Mouse (Mus musculus) adrenal gland, adult 18-20 months (tissue): ENCODE results near the gene Card14. TPM values are rescaled to one million over a fixed set of nuclear protein-coding genes. Genes with fewer than 3 reads are reported as not detected.

ENCODE experiments used
- DNase-seq, 2 experiments: peaks; one replicate each; pipeline ENCODE4 v3.0.0; 2021 to 2022; ENCODE audit warnings: low spot score in 2 of 2
- microRNA-seq, 2 experiments: library from miRNA; unstranded; fragments of <30 nt; microRNA quantifications; one replicate each; pipeline ENCODE4 v1.2.0; 2021; ENCODE audit warnings: borderline number of aligned reads in 2 of 2
- total RNA-seq, 2 experiments: library from RNA; stranded (reverse); gene quantifications; 1 replicate in 1 of 2; 2 replicates in 1 of 2; pipeline ENCODE4 v1.2.3; 2021

The Card14 gene
- total RNA-seq, 2 experiments from 2014 or later = 0.19 TPM; not detected in 1

DNA sequence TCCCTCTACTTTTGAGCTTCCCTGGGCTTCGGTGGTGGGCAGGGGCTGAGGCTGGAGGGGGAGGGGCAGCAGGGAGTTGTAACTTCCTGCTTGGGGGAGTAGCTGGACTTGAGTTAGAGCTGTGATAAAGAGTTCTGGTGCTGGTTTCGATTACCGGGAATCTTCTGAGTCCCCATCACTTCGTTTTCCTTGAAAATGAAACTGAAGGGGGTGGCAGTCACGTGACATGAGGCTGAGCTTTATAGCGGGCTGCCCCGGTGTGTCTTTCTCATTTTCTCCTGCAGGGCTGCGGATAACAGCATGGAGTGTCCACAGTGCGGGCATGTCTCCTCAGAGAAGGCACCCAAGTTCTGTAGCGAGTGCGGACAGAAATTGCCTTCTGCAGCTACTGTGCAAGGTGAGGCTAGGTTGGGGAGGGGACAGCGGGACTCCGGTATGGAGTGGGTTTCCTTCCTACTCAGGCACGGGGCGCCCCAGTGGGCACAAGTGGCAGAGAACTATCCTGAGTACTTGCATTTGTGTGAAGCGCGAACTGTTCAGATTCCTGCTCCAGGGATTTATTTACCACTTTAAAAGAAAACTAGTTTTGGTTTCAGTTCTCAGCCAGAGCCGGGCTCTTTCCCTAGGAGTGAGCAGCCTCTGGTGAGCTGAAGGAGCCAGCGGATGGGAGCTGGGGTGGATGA lies 85.4 kb downstream of the Card14 start, which contains the start of gene Rnf213:
Gene Rnf213 (plus strand): TSS at position 301 of the 683 bp plus-strand sequence.
- DNase-seq = peak; percentile 64 to 70

DNA sequence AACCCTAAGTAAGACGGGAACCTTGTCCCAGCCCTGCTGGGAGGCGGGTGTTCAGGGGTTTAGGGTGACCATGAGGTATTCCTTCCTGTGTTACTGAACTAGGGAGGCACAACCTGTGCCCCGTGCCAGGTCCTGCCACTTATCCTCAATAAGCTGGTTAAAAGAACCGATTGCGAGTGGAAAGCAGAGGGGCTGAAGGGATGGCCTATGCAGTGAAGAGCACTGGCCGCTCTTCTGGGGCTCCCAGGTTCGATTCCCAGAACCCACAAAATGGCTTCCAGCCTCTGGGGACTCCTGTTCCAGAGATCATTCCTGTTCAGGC lies 85.9 kb downstream of the Card14 start:
- no peak for DNase-seq

GRCm38 (mm10) chr11:119394210-119394609 lies 86.6 kb downstream of the Card14 start:
- DNase-seq = no peak

Small RNA genes lying within 50 kb of the gene (microRNA-seq; reads per million reads assigned to microRNA genes)
- 0 reads per million in 2 experiments for gene Mir1932

Other genes with a start within 250 kb of the Card14 start
- gene Cbx4, start 221.5 kb upstream of the Card14 start, total RNA-seq = 100 to 1,000 TPM; 115 to 163 TPM
- gene Tbc1d16, start 79.3 kb upstream of the Card14 start, total RNA-seq = 10 to 100 TPM; 17.7 to 30.8 TPM
- 1 to 10 TPM; 1.2 to 1.3 TPM for gene Ccdc40, start 79.2 kb upstream of the Card14 start, total RNA-seq
- gene Gaa, start 39.9 kb upstream of the Card14 start, total RNA-seq = 100 to 1,000 TPM; 106 to 107 TPM
- gene Eif4a3, start 7.7 kb upstream of the Card14 start, total RNA-seq = 100 to 1,000 TPM; 130 to 134 TPM
- 10 to 100 TPM; 11.5 to 17.0 TPM for gene Sgsh, start 47.8 kb downstream of the Card14 start, total RNA-seq
- 1 to 10 TPM; 4.8 to 4.9 TPM for gene Slc26a11, start 47.8 kb downstream of the Card14 start, total RNA-seq
- gene Rnf213, start 85.3 kb downstream of the Card14 start, total RNA-seq = 10 to 100 TPM; 19.1 to 20.6 TPM
- gene Endov, start 183.6 kb downstream of the Card14 start, total RNA-seq = 10 to 100 TPM; 14.4 to 15.6 TPM
- gene Nptx1, start 240.0 kb downstream of the Card14 start, total RNA-seq = 1 to 10 TPM; 2.7 to 4.6 TPM